Mouse (Mus musculus): ENCODE measurements at regions not wholly inside any gene's neighbourhood (a gene's known extent, or its start where the extent isn't known, plus 50 kb on each side); places are given as distances from the start of the nearest gene placed in this dataset.

GRCm38 (mm10) chr7:110699596-110699995, 68.4 kb upstream of the Ampd3 start:
- Histone ChIP-seq H3K36me3 (ENCODE audit: control insufficient read depth, insufficient read depth, low read length) (no peaks in the 10 kb centered on the region), H3K4me3 (replicated peaks; ENCODE audit: low read depth, low read length) (no peak overlapping the region), H3K4me1 (ENCODE audit: control insufficient read depth, insufficient read depth, low read length) (no peaks in the 10 kb centered on the region), H3K4me2 (ENCODE audit: low read length) (no peak overlapping the region), H3K9ac (replicated peaks; ENCODE audit: low read length) (no peak overlapping the region), H3K27me3 (ENCODE audit: control insufficient read depth, insufficient read depth, low read length) (no peaks in the 10 kb centered on the region), H3K27ac (replicated peaks; ENCODE audit: low read depth, low read length) (no peak overlapping the region), H3K9me3 (ENCODE audit: control insufficient read depth, low read length) (no peaks in the 10 kb centered on the region)
- 84% methylated on average over 11 of the region's 11 CpGs for WGBS
- DNase-seq, result no peak
- no peak for ATAC-seq (ENCODE audit: low FRiP score, low TSS enrichment)

GRCm38 (mm10) chr7:110701681-110702413, 66.2 kb upstream of the Ampd3 start:
- Histone ChIP-seq H3K36me3 (ENCODE audit: control insufficient read depth, insufficient read depth, low read length) (no peaks in the 10 kb centered on the region), H3K4me1 (ENCODE audit: control insufficient read depth, insufficient read depth, low read length) (no peaks in the 10 kb centered on the region), H3K9ac (replicated peaks; ENCODE audit: low read length) (no peak overlapping the region), H3K4me2 (ENCODE audit: low read length) (no peak overlapping the region), H3K27ac (replicated peaks; ENCODE audit: low read depth, low read length) (no peak overlapping the region), H3K4me3 (replicated peaks; ENCODE audit: low read depth, low read length) (no peak overlapping the region), H3K9me3 (ENCODE audit: control insufficient read depth, low read length) (no peaks in the 10 kb centered on the region), H3K27me3 (ENCODE audit: control insufficient read depth, insufficient read depth, low read length) (no peaks in the 10 kb centered on the region)
- DNase-seq, result peak; percentile 23
- WGBS, result 63% methylated on average over 11 of the region's 11 CpGs
- ATAC-seq (ENCODE audit: low FRiP score, low TSS enrichment), result no peak

- Histone ChIP-seq H3K4me2 (ENCODE audit: low read length) (no peak overlapping the region), H3K4me3 (replicated peaks; ENCODE audit: low read depth, low read length) (no peak overlapping the region), H3K9ac (replicated peaks; ENCODE audit: low read length) (no peak overlapping the region), H3K27ac (replicated peaks; ENCODE audit: low read depth, low read length) (no peak overlapping the region), H3K4me1 (ENCODE audit: control insufficient read depth, insufficient read depth, low read length) (no peaks in the 10 kb centered on the region), H3K9me3 (ENCODE audit: control insufficient read depth, low read length) (no peaks in the 10 kb centered on the region), H3K36me3 (ENCODE audit: control insufficient read depth, insufficient read depth, low read length) (no peaks in the 10 kb centered on the region), H3K27me3 (ENCODE audit: control insufficient read depth, insufficient read depth, low read length) (no peaks in the 10 kb centered on the region)
- DNase-seq, result no peak
- ATAC-seq (ENCODE audit: low FRiP score, low TSS enrichment), result no peak
- 79% methylated on average over 6 of the region's 6 CpGs for WGBS
Observed at GRCm38 (mm10) chr7:110702414-110702783, 65.6 kb upstream of the Ampd3 start.

- ATAC-seq (ENCODE audit: low FRiP score, low TSS enrichment) (no peak), DNase-seq (no peak)
- Histone ChIP-seq H3K4me3 (replicated peaks; ENCODE audit: low read depth, low read length) (no peak overlapping the region), H3K27me3 (ENCODE audit: control insufficient read depth, insufficient read depth, low read length) (no peaks in the 10 kb centered on the region), H3K36me3 (ENCODE audit: control insufficient read depth, insufficient read depth, low read length) (no peaks in the 10 kb centered on the region), H3K9me3 (ENCODE audit: control insufficient read depth, low read length) (no peaks in the 10 kb centered on the region), H3K9ac (replicated peaks; ENCODE audit: low read length) (no peak overlapping the region), H3K27ac (replicated peaks; ENCODE audit: low read depth, low read length) (no peak overlapping the region), H3K4me1 (ENCODE audit: control insufficient read depth, insufficient read depth, low read length) (no peaks in the 10 kb centered on the region), H3K4me2 (ENCODE audit: low read length) (no peak overlapping the region)
- whole genome bisulfite sequencing, result 86% methylated on average over 6 of the region's 6 CpGs
Observed at GRCm38 (mm10) chr7:110705311-110706000, 62.5 kb upstream of the Ampd3 start.

- no peak overlapping the region for H3K27ac ChIP-seq (replicated peaks; ENCODE audit: low read depth, low read length)
- peaks cover 3% of the 10 kb centered on the region; the same call in 1 of the 2 replicates for H3K9me3 ChIP-seq (ENCODE audit: control insufficient read depth, low read length)
- no peak for ATAC-seq (ENCODE audit: low FRiP score, low TSS enrichment)
- no peak overlapping the region for H3K9ac ChIP-seq (replicated peaks; ENCODE audit: low read length)
- H3K4me1 ChIP-seq (ENCODE audit: control insufficient read depth, insufficient read depth, low read length), result no peaks in the 10 kb centered on the region
- no peak for DNase-seq
- no peaks in the 10 kb centered on the region for H3K27me3 ChIP-seq (ENCODE audit: control insufficient read depth, insufficient read depth, low read length)
- H3K36me3 ChIP-seq (ENCODE audit: control insufficient read depth, insufficient read depth, low read length), result no peaks in the 10 kb centered on the region
- no peak overlapping the region for H3K4me3 ChIP-seq (replicated peaks; ENCODE audit: low read depth, low read length)
- 86% methylated on average over 10 of the region's 10 CpGs for WGBS
- no peak overlapping the region for H3K4me2 ChIP-seq (ENCODE audit: low read length)
Observed at GRCm38 (mm10) chr7:110706001-110706695, 61.9 kb upstream of the Ampd3 start.

- H3K9me3 ChIP-seq (ENCODE audit: control insufficient read depth, low read length), result peaks cover 5% of the 10 kb centered on the region; the same call in 1 of the 2 replicates
- H3K4me1 ChIP-seq (ENCODE audit: control insufficient read depth, insufficient read depth, low read length), result no peaks in the 10 kb centered on the region
- H3K27ac ChIP-seq (replicated peaks; ENCODE audit: low read depth, low read length), result no peak overlapping the region
- DNase-seq (peak; percentile 4), ATAC-seq (ENCODE audit: low FRiP score, low TSS enrichment) (no peak)
- WGBS, result 74% methylated on average over 10 of the region's 10 CpGs
- H3K36me3 ChIP-seq (ENCODE audit: control insufficient read depth, insufficient read depth, low read length), result no peaks in the 10 kb centered on the region
- H3K4me3 ChIP-seq (replicated peaks; ENCODE audit: low read depth, low read length), result no peak overlapping the region
- H3K4me2 ChIP-seq (ENCODE audit: low read length), result no peak overlapping the region
- no peaks in the 10 kb centered on the region for H3K27me3 ChIP-seq (ENCODE audit: control insufficient read depth, insufficient read depth, low read length)
- no peak overlapping the region for H3K9ac ChIP-seq (replicated peaks; ENCODE audit: low read length)
Observed at GRCm38 (mm10) chr7:110706696-110707087, 61.3 kb upstream of the Ampd3 start.

- Histone ChIP-seq H3K4me1 (ENCODE audit: control insufficient read depth, insufficient read depth, low read length) (no peaks in the 10 kb centered on the region), H3K4me2 (ENCODE audit: low read length) (no peak overlapping the region), H3K27me3 (ENCODE audit: control insufficient read depth, insufficient read depth, low read length) (no peaks in the 10 kb centered on the region), H3K36me3 (ENCODE audit: control insufficient read depth, insufficient read depth, low read length) (no peaks in the 10 kb centered on the region), H3K27ac (replicated peaks; ENCODE audit: low read depth, low read length) (no peak overlapping the region), H3K9me3 (ENCODE audit: control insufficient read depth, low read length) (peaks cover 5% of the 10 kb centered on the region; the same call in 1 of the 2 replicates), H3K4me3 (replicated peaks; ENCODE audit: low read depth, low read length) (no peak overlapping the region), H3K9ac (replicated peaks; ENCODE audit: low read length) (no peak overlapping the region)
- ATAC-seq (ENCODE audit: low FRiP score, low TSS enrichment) (no peak), DNase-seq (no peak)
- 83% methylated on average over 9 of the region's 9 CpGs for WGBS
Observed at GRCm38 (mm10) chr7:110708116-110708515, 59.9 kb upstream of the Ampd3 start.

- H3K9me3 ChIP-seq (ENCODE audit: control insufficient read depth, low read length), result peaks cover 5% of the 10 kb centered on the region; the same call in 1 of the 2 replicates
- no peak overlapping the region for H3K4me2 ChIP-seq (ENCODE audit: low read length)
- H3K4me1 ChIP-seq (ENCODE audit: control insufficient read depth, insufficient read depth, low read length), result no peaks in the 10 kb centered on the region
Observed at GRCm38 (mm10) chr7:110708781-110709180, 59.2 kb upstream of the Ampd3 start.

More at GRCm38 (mm10) chr7:110708781-110709180, 59.2 kb upstream of the Ampd3 start:
- H3K27ac ChIP-seq (replicated peaks; ENCODE audit: low read depth, low read length), result no peak overlapping the region
- no peak overlapping the region for H3K4me3 ChIP-seq (replicated peaks; ENCODE audit: low read depth, low read length)
- no peak overlapping the region for H3K9ac ChIP-seq (replicated peaks; ENCODE audit: low read length)
- no peaks in the 10 kb centered on the region for H3K27me3 ChIP-seq (ENCODE audit: control insufficient read depth, insufficient read depth, low read length)
- ATAC-seq (ENCODE audit: low FRiP score, low TSS enrichment) (no peak), DNase-seq (no peak)
- H3K36me3 ChIP-seq (ENCODE audit: control insufficient read depth, insufficient read depth, low read length), result no peaks in the 10 kb centered on the region
- WGBS, result 83% methylated on average over 3 of the region's 3 CpGs
